Mouse (Mus musculus): ENCODE measurements around the gene Sirt4. TPM values are rescaled to one million over a fixed set of nuclear protein-coding genes. Genes with fewer than 3 reads are reported as not detected.

The Sirt4 gene
- total RNA-seq, 1 experiment from 2014 or later: 18.1 TPM

- no peak for DNase-seq
These were observed 49.4 kb downstream of the Sirt4 start for GRCm38 (mm10) chr5:115434853-115435754.

GRCm38 (mm10) chr5:115434280-115434852 is 50.2 kb downstream of the Sirt4 start:
- no peak for DNase-seq

GRCm38 (mm10) chr5:115433191-115433590 is 51.3 kb downstream of the Sirt4 start:
- no peak for DNase-seq

- DNase-seq: no peak
These were observed 52.1 kb downstream of the Sirt4 start for GRCm38 (mm10) chr5:115432395-115432794.

- DNase-seq: no peak
These were observed 52.6 kb downstream of the Sirt4 start for GRCm38 (mm10) chr5:115431898-115432259.

- DNase-seq: no peak
These were observed 53.2 kb downstream of the Sirt4 start for GRCm38 (mm10) chr5:115431061-115431897.

- DNase-seq: peak; percentile 42
These were observed 54.2 kb downstream of the Sirt4 start for GRCm38 (mm10) chr5:115430187-115430960.

GRCm38 (mm10) chr5:115429359-115430186 is 55.0 kb downstream of the Sirt4 start, which contains the start of gene Msi1:
Msi1 (plus strand) TSS chr5:115429599.
- peak; percentile 50 for DNase-seq

GRCm38 (mm10) chr5:115428831-115429358 is 55.6 kb downstream of the Sirt4 start:
- DNase-seq: no peak

Other genes starting within 250 kb of the Sirt4 start
- gene Pop5, start 248.9 kb downstream of the Sirt4 start, total RNA-seq (2021): 92.6 and 92.9 TPM in 2 replicates
- gene Rnf10, start 211.8 kb downstream of the Sirt4 start, total RNA-seq (2021): 259 and 262 TPM in 2 replicates
- 80.4 and 83.1 TPM in 2 replicates for gene Coq5, start 205.1 kb downstream of the Sirt4 start, total RNA-seq (2021)
- gene Dynll1, start 183.7 kb downstream of the Sirt4 start, total RNA-seq (2021): 283 and 320 TPM in 2 replicates
- gene Srsf9, start 157.5 kb downstream of the Sirt4 start, total RNA-seq (2021): 71.3 and 78.3 TPM in 2 replicates
- gene Gatc, start 143.5 kb downstream of the Sirt4 start, total RNA-seq (2021): 21.2 and 23.9 TPM in 2 replicates
- 31.5 and 35.5 TPM in 2 replicates for gene Triap1, start 143.5 kb downstream of the Sirt4 start, total RNA-seq (2021)
- gene Cox6a1, start 135.7 kb downstream of the Sirt4 start, total RNA-seq (2021): 1,778 and 1,846 TPM in 2 replicates
- gene Msi1, start 55.1 kb downstream of the Sirt4 start, total RNA-seq (2021): 15.2 and 15.8 TPM in 2 replicates
- gene Pla2g1b, start 18.5 kb downstream of the Sirt4 start, total RNA-seq (2021): not detected in 2 replicates
- 48.9 and 54.8 TPM in 2 replicates for gene Pxn, start 22.0 kb upstream of the Sirt4 start, total RNA-seq (2021)
- gene Rplp0, start 74.7 kb upstream of the Sirt4 start, total RNA-seq (2021): 786 and 963 TPM in 2 replicates
- 59.7 and 60.4 TPM in 2 replicates for gene Gcn1l1, start 80.5 kb upstream of the Sirt4 start, total RNA-seq (2021)
- gene Rab35, start 147.2 kb upstream of the Sirt4 start, total RNA-seq (2021): 55.3 and 59.5 TPM in 2 replicates
- gene Bicdl1, start 246.9 kb upstream of the Sirt4 start, total RNA-seq (2021): 10.0 and 13.1 TPM in 2 replicates

All from adrenal gland, postnatal 14 days (tissue).